Mouse (Mus musculus): Measurements from ENCODE around the gene Nup210.
"Not testable (repeated sequence)": the region's sequence is repeated elsewhere in the genome, so short reads cannot be mapped to it uniquely, and the experiment has no call there.

Nup210 gene

DNA sequence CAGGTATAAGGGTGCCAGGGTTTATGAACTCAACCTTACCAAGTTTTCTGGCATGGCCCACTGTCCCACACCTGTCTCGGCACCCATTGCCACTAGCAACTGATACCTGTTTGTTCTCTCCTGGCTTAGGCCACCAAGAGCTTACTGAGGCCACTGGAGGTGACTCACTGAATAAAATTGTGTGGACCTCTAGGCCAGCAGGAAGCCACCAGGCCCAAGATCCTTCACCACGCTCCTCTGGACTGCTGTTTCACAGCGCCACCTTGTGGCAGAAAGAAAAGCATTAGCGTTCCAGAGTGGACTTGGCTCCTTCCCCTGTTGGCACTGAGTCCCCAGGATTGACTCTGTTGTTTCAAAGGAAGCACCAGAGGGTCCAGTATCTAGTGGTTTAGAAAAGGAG, 23.2 kb upstream of the Nup210 start:
- peak; percentile 69 for DNase-seq (ENCODE audit: low read depth, low spot score)

DNA sequence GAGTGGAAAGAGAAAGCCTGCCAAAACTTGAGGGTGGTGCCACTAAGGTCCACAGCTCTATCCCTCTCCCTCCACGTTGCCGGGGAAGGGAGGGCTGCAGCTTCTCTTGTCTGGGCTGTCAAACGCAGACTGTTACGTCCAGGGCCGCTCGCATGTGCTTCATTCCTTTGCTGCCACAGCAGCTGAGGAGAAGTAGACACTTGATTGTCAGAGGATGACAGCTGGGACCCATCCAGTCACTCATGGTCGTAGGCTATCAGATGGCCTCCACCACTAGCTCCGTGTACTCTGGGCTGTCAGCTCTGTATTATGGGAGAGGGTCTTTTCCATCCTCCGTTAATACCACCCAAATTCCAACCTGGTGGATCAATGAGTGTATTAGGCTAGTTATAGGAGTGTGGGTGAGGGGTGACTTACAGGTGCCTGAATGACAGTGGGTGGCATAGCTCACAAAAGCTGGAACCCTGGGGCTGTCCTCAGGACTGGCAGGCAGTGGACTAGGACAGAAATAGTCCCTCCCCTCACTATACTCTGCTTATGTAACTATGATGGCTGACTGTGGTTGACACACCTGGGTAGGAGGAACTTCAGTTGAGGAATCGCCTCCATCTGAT, 20.8 kb upstream of the Nup210 start:
- no peak for DNase-seq (ENCODE audit: low read depth, low spot score)

DNA sequence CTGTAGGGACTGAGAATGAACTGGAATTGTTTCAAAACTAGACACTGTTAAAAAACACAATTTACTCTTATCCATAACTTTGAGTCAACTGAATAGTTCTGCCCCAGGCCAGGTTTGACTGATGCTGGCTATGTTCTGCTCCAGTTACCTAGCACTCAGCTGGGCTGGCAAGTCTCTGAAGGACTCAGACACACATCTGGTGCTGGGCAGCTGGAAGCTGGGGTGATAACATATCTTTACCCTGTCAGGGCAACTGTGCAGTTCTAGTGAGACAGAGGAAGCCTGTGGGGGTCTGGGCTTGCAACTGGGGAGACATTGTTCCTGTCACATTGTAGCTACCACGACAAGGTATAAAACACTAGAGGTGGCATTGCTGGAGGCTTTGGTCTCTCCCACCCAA, 14.2 kb upstream of the Nup210 start:
- DNase-seq (ENCODE audit: low read depth, low spot score), result no peak

DNA sequence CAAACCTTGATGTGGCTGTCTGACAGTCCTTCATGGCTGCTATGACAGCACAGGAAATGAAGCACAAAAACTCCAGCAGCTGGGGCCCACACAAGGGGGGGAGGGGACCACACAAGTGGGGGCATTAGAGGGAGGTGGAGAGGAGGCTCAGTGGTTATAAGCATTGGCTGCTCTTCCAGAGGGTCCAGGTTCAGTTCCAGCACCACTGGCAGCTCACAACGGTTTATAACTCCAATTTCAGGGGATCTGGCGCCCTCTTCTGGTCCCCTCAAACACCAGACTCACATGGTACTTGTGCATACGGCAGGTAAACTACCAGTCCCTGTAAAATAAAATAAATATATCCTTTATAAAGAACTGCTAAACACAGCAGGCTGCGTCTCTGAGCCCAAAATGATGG, 12.4 kb upstream of the Nup210 start:
- DNase-seq (ENCODE audit: low read depth, low spot score), result peak; percentile 35

DNA sequence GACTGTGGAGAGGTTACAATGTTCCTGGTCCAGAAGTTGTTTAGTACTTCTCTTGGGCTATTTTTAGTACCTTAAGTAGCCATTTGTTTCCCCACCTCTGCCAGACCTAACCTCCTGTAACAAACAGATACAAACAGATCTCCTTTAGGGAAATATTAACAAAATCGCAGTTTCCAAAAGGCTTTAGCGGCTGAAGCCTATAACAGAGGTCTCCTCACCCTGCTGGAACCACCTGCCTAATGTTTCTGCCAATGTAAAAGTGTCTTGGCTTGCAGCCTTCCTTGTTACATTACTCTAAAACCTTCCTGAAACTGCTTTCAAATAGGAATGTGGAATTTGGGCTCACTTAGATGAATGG, 8.6 kb upstream of the Nup210 start:
- DNase-seq (ENCODE audit: low read depth, low spot score), result no peak

DNA sequence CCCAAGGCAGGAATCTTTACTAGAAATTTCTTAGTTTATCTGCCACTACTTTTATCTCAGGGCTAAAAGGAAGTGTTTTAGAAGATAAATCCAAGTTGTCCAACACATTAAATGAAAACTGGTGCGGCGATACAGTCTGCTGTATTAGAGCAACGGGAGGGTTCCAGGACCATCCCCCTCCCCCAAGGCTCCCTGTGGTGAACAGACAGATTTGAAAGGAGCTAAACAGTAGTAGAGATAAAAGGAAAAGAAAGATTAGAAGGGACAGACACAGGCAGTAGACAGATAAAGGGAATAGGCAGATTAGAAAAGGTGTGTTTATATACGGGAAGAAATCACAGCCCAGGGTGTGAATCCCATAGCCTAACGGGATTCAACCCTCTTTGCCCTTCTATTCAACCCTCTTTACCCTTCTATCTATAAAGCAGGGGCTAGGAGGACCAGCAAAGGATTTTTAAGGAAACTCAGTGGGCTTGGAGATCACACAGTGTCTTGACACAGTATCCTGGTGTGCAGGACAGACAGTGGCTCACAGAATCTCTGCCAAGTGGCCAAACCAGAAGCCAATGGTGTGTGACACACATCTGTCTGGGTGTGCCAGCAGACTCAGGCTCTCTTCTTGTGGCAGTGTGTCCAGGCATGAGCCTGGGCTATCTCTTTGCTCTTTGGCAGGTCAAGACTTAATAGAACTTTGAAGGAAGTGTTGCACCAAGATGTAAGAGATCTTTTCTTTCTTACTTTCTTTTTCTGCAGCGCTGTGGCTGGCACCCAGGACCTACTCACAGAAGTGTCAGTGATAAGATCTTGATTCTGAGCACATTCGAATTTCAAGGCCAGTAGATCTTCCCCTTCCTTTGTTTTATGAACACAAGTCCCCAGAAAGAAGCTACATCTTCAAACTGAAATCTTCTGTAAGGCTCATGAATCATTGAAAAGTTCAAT, 7.9 kb upstream of the Nup210 start:
- DNase-seq (ENCODE audit: low read depth, low spot score), result peak; percentile 64

DNA sequence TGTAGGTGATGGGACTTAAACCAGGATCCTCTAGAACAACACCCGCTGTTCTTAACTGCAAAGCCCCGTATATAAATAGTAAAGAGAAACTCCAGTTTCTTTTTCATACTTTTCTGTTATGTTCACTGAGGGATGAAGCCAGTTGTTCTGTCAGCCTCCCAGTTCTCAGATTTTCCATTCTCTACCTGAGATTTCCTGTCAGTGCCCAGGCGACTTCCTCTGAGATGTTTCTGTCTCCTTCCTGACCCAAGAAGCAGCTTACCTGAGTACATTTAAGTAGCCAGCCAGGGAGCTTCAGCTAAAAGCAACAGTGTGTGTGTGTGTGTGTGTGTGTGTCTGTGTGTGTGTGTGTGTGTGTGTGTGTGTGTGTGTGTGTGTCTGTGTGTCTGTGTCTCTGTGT, 6.8 kb upstream of the Nup210 start:
- DNase-seq (ENCODE audit: low read depth, low spot score), result peak; percentile 64

DNA sequence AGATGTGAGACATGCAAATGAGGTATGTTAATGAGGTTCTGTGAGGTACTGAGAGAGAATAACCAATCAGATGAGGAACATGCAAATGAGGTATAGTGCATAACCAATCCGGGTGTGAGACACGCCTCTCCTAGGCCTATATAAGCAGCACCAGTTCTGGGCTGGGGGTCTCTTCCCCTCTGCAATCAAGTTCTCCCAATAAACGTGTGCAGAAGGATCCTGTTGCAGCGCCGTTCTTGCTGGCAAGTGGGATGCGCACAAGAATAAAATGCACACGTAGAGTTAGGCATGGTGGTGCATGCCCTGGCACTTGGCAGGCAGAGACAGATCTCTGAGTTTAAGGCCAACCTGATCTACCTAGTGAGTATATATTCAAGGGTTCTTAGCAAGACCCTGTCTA, 4.5 kb upstream of the Nup210 start:
- not testable (repeated sequence) for DNase-seq (ENCODE audit: low read depth, low spot score)

DNA sequence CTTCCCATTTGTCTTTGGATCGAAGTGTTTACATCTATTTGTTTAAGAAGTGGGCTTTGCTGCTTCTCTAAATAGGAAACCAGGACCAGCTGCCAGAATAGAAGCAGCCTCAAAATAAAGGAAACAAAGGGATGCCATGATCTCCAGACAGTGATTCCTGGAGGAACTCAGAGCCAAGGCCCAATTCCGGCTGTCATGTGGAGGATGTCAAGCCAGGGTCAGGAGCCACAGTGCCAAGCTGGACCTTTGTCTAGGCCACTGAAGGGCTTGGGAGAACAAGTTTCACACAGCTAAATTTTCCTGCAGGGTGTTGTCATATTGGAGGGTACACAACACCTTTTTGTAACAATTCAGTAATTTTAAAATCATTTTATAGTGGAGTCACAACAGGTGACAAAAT, 3.6 kb upstream of the Nup210 start:
- no peak for DNase-seq (ENCODE audit: low read depth, low spot score)

DNA sequence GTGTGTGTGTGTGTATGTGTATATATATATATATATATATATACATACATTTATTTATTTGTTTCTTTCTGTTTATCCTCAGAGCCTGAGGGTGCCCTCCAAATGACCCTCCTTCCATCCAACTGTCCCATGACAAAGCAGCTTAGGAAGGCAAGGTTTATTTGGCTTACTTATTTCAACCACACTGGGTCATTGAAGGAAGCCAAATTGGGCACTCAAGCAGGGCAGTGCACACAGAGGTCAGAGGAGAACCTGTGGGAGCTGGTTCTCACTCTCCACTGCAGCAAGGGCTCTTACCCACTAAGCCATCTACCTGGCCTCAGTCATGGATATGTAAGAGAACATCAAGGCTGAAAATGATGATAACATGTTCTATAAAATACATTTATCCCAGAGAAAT, 1.9 kb upstream of the Nup210 start:
- no peak for DNase-seq (ENCODE audit: low read depth, low spot score)

DNA sequence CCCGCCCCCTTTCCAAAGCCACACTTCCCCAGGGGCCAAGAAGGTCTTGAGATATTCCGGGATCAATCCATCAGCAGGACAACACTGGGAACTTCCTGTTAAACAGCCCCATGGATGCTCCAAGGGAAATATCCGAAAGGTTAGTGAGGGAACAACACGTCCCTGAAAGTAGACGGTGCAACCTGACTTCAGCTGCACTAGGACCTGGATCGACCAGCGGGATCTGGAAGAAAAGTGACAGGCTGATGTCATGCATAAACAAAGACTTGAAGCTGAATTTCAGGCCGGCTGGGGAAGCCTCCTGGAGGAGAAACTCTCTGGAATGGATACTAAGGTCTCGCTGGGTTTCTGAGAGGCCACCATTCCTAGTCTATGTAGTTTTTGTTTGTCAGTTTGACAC, 520 bp upstream of the Nup210 start:
- DNase-seq (ENCODE audit: low read depth, low spot score), result no peak

DNA sequence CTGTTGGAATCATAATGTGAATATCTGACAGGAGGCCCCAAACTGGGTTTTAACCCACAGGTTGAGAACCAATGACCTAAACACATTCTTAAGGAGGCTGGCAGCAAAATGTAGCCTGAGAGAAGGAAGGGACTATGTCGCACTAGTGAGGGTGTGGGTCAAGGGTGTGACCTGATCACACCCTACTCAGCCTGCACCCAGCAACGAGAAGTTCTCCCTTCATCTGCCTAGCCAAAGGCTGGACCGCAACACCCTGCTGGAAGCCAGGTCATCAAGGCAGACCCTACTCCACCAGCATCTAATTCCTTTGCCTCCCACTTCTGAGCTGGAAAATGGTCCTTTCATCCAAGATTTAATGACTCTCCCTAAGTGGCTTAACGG, 776 bp downstream of the Nup210 start:
- peak; percentile 31 for DNase-seq (ENCODE audit: low read depth, low spot score)

DNA sequence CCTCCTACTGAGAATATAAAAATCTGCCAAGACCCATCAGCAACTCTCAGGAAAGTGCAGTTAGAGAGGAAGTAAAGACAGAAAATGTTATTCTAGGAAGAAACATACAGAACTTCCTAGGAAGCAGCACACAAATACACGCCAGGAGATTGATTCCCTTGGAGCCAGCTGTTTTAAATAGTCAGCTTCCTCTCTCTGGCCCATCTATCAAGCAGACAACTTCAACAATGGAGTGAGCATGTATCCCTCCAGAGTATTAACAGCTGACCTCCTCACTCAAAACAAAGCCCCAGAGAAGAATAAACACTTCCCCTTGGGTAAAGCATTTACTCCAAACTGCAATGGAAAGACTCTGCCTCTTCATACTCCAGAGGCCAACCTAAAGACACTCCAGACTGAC, 1.5 kb downstream of the Nup210 start:
- peak; percentile 19 for DNase-seq (ENCODE audit: low read depth, low spot score)

DNA sequence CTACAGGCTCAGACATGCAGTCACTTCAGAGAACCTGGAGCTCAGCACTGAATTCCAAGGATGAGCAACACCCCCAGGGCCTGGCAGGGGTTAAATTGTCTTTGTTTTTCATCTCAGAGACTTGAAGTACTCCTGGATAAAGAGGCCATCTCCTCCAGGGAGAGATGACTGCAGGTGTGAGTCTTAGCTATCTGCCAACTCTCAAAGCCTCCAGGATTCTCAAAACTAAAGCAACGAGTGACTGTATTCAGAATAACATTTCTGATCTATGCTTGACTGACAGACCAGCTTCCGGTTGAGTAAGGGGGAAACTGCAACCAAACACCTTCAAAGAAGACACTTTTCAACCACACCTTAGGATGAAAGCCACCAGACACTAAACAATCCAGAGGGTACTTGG, 1.9 kb downstream of the Nup210 start:
- peak; percentile 82 for DNase-seq (ENCODE audit: low read depth, low spot score)

DNA sequence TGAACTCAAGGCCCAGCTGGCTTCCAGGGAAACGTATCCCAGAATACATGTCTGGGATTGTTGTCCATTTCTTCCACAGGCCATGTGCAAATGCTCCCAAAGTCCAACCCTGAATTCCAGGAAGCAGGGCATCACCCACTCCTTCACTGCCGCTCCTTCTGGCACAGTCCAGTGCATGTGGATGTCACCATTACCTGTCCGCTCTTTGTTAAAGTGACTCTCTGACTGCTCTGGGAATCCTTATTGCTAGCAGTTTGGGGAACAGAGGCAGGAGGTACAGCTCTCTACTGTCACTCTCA, 4.7 kb downstream of the Nup210 start:
- DNase-seq (ENCODE audit: low read depth, low spot score), result no peak

DNA sequence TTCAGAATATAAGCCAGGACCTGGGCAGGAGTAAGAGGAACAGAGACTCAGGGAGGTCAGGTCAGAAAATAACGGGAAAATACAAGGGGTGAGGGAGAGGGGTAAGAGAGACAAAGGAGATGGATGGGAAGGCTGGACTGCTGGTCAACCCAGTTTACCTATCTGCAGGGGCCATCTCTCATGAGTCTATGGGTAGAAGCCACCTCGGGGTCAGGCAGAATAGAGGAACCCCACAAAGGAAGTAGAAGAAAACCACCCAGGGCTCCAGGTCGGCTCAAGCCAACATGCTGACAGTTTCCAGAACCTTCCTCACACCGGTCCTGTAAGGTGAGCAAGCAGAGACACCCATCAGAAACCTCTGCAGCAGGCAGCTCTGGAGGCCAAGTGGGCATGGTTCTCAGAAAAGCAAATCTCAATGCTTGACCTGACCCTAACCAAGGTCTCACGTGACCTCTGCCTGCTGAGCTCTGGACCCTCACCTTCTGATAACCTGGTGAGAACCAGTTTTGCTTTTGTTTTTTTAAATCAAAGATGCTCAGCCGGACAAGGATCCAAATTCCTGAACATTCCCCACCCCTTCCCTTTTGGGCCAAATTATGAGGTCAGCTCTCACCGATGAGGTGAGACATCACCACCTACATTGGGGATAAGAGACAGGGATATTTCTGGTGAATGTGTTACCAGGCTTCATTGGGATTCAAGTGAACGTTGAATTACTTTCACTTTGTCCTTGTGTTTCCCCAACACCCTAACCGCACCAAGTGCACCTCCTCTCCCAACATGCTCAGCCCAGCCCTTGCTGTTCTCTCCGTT, 5.3 kb downstream of the Nup210 start:
- DNase-seq (ENCODE audit: low read depth, low spot score), result peak; percentile 59

DNA sequence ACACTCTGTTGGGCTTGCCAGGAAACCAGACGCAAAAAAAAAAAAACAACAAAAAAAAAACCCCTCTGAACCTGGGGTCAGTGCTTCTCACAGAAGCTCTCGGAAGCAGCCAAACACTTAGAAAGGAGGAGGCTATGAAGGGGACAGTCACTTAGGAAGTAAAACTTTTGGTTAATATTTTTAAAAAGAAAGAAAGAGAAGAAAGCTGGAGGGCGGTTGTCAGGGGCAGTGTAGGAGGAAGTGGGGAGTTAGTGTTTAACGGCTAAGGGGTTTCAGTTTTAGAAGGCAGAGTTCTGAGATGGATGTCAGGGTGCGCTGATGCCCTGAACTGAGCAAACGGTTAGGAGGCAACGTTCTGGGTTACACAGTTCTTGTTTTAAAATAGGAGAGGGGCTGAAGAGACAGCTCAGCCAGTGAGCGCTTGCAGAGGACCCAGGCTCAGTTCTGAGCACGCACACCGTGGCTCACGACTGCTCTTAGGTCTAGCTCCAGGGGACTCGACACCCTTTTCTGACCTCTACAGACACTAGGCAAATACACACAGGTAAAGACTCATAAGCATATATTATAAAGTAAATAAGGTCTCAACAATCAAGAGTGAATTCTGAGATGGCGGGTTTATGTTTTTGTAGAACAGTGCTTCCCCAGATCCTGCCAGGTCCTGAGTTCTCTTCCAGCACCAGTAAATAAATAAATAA, 6.2 kb downstream of the Nup210 start:
- DNase-seq (ENCODE audit: low read depth, low spot score), result peak; percentile 58

DNA sequence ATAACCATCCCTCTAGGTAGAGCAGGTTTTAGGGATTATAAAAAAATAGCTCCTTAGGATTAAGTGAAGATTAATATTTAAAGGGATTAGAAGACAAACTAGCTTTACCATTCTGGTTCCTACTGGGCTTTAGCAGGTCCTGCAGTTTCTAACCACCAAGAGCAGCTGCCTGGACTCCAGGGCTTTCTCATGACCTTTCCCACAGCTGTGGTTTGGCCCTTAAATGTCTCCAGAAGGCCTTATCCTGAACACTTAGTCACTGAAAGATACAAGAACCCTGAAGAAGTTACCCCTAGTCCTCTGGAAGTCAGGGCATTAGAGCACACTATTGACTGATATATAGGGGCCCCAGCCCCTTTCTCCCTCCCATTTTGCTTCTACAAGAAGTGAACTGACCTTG, 7.1 kb downstream of the Nup210 start:
- DNase-seq (ENCODE audit: low read depth, low spot score), result peak; percentile 14

DNA sequence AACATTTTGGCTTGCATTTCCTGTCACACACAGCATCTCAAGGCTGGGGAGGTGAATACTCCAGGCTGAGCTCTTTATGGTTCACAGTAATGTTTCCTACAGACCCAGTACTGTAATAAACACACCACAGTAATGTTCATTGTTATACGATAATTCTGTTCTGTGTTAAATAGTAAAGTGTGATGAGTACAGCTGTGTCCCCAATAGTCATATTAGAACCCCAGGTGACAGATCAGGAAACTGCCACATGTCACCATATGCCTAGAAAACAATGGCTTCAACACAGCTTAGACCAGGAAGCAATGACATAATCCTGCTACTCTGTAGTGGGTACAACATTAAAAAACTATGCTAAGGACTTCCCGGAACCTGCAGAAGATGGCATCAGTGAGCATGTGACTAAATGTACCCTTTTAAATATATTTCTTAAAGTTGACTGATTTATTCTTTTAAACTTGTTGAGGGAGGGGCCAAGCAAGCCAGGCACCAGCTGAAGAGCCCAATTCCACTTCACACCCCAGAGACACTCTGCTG, 7.6 kb downstream of the Nup210 start:
- DNase-seq (ENCODE audit: low read depth, low spot score), result peak; percentile 60

DNA sequence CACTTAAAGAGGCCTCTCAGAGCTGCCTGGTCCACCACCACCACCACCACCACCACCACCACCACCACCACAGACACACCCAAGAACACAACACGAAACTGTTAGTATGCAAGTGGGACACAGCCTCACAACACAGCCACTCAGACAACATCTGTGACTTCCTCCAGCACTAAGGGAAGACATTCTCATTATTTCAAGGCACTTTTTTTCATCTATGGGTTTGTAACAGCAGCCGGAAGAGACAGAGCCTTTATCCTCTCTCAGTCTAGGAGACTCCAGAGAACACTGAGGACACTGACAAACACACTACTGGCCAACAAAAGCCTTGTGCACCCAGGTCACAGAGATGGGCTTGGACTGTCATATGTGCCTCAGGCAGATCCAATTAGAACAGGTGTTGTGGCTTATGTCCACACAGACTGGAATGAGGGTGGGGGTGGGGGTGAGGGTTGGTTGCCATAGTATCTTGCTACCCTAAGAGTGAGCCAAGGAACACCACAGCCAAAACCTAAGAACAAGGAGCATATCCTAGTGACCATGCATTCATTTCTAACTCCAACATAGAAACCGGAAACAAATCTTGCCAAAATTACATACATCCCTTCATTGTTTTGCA, 8.2 kb downstream of the Nup210 start:
- DNase-seq (ENCODE audit: low read depth, low spot score), result peak; percentile 40

DNA sequence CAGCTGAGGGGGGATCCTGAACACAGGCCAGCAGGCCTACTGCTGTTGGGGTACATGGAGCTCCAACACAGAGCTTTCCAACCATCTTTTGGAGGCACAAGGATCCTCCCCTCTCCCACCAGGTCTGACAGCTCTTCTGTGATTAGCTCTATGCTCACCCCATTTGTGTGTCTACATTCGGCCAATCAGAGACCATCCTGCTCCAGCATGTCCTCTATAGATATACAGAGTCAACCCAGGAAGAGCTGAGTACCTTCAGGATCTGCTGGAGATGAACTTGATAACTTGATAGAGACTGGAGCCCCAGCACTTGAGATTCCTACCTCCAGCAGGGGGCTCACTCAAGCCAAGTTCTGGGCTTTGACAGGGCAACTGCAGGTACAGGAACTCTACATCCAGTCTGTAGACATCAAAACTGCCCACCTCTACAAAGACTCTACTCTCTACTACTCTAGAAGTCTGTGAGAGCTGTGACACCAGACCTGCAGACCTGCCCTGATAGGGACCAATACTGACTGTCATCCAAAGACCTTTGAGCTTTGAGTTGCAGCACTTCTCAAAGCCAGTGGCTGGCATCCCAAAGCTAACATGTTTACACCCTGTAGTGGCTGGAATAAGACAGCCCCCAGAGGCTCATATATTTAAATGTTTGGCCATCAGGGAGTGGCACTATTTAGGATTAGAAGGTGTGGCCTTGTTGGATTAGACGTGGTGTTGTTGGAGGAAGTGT, 11.1 kb downstream of the Nup210 start:
- peak; percentile 49 for DNase-seq (ENCODE audit: low read depth, low spot score)
